Mouse (Mus musculus) CH12F3 (cell line): ENCODE results near the gene Gng12.
"Not testable (repeated sequence)": the region's sequence is repeated elsewhere in the genome, so short reads cannot be mapped to it uniquely, and the experiment has no call there.

Source experiments
- in situ Hi-C: fragments of 300-500 bp; cut with MboI; formaldehyde crosslinking; loops from 2 replicates; pipeline ENCODE4 v1.14.3; 2020; ENCODE audit warnings: low sequenced_read_pairs

The Gng12 gene

DNA sequence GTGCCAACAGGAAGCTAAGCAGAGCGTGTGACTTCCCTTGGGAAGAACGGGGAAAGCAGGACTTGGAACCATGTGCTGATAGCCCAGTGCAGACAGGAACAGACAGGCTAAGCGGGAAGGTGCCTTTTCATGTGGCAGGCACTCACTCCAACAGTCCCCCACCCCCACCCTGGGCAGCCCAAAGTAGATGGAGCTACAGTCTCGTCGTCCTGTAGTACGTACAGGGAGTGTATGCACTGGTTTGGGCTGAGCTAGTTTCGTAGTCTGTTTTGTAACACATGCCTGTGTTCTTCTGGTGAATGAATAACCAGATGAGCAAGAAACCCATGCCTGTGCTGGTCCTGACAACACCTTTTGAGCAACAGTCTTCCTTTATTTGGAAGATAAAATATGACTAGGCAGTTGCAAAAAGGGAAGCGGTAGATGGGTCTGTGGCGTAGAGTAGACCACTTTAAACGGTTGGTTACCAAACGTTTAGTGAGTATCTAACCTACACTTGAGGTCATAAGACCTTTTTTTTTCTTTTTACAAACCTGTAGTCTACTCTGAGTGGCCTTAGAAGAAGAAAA, 57.8 kb downstream of the Gng12 start:
- in situ Hi-C loops: no loop called here

DNA sequence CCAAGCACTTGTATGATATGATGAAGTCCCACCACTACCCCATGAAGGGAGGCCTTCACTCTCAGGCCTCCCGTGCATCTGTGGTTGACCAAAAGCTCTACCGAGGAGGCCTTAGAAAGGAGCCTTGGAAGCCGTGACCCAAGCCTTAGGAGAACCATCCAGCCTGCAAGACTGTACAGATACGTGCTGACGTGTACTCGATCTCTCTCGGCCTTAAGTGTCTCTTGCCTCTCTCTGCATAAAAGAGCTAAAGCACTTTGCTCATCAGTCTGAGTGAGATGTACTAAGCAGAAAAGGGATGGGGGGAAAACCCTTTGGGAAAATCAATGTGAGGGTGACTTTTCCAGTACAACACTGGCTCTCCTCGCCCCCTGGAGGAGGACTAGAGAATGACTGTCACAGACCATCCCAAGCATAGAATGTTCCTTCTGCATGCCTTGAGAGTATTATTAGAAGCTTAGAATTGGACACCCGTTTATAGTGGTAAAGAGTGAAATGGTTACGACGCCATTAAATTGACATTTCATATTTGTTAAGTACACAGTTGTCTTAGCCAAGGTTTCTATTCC, 59.0 kb downstream of the Gng12 start:
- in situ Hi-C loops: no loop called here

DNA sequence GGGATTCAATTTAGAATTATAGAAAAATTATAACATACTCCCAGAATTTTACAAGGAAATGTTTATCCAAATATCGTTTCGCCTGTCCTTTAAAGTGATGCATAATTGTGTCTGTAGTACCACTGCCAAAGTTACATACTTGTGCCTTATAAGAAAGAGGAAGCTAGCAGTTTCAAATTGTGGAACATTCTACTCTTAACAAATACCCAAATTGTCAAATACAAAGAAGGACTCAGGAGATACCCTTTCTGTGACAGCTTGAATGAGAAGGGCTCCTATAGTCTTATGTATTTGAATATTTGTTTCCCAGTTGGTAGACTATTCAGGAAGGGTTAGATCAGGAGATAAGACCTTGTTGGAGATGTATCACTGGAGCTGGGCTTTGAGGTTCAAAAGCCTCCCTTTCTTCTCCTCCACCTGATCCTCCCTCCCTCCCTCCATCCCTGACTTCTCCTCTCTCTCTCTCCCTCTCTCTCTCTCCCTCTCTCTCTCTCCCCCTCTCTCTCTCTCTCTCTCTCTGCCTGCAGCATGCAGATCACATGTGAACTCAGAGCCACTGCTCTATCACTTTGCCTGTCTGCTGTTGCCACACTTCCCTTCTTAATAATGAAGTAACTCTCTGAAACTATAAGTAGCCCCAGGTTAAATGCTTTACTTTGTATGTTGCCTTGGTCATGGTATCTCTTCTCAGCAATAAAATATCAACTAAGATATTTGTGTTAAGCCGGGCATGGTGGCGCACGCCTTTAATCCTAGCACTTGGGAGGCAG, 62.5 kb downstream of the Gng12 start:
- in situ Hi-C loops: no loop called here

DNA sequence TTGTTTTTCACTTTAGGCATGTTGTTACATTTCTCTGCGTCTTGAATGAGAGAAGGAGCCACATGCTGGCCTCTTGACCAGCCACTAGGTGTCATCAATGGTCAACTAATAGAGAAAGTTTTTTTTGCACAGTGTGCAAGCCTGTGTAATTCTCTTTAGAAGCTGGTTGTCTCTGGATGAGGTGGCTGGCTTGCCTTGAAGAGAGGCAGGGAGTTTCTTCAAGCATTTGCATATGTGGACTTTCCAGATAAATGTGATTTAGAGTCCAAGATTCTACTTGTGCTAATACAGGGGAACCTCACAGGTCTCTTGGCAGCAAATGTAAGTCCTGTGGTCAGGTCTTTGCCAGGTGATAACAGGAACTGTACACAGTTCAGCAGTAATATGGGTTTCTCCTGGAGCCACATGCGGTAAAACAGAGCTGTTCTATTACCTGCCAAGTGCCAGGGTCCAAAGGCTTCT, 66.4 kb downstream of the Gng12 start:
- in situ Hi-C loops: no loop called here

DNA sequence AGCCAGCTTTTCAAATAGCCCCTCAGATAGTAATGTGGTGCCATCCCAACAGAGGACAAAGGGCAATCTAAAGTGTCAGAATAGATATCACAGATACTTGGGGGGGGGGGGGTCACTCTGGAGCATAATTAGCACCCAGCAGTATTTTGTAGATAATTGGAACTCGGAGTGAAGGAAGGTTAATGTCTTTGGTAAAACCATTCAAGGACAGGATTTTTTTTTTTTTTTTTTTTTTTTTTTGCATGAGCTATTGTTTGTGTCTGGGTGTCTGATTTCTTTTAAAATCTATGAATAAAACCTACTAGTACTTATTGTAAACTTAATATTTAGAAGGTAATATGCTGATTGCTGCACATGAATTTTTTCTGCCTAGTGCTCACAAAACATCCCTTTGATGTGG, 66.9 kb downstream of the Gng12 start:
- in situ Hi-C loops: no loop called here

DNA sequence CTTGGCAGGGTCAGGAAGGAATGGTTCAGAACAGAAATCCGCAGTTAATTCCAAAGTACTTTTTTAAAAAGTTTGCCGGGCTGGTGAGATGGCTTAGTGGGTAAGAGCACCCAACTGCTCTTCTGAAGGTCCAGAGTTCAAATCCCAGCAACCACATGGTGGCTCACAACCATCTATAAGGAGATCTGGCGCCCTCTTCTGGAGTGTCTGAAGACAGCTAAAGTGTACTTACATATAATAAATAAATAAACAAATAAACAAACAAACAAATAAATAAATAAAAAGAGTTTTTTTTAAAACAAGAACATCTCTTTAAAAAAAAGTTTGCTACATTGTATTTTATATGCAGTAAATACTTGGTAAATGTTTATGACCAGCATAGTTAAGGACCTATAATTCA, 67.5 kb downstream of the Gng12 start:
- in situ Hi-C loops: not testable (repeated sequence)

DNA sequence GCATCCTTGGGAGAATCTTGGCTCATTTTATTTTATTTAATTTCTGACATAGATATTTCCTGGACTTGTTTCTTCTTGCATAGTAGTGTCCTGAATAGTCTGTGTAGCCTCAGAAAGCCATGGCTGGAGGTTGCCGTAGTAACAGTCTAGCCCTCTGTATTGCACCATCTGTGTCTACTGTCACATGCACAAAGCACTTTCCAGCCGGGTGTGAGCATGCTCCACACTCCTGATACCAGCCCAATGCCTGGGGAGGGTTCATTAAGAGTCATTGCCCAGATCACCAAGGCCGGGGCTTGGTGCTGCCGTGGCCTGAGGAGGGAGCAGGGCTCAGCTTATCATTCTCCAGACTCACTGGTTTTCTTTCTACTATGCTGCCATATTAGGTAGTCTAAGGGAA, 68.0 kb downstream of the Gng12 start:
- in situ Hi-C loops: no loop called here

DNA sequence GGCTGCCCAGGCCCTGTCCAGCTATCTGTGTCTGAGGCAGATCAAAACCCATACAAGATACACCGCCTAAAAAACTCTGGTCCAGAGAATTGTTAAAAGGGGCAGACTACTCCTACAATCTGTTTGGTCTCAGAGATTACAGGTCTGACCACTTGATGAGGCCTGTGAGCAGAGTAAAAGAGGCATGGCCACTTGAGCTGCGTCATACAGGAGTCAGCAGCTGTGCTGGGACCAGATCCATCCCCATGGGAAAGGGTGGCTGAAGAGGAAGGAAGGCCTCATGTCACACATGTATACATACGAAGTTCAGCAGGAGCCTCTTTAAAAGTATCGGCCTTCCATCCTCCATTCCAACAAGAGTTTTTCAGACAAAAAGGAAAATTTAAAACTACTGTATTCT, 69.0 kb downstream of the Gng12 start:
- in situ Hi-C loops: loop anchor here (5.0 kb wide), 1 partner anchor 192 kb away; no protein-coding TSS in a partner anchor

DNA sequence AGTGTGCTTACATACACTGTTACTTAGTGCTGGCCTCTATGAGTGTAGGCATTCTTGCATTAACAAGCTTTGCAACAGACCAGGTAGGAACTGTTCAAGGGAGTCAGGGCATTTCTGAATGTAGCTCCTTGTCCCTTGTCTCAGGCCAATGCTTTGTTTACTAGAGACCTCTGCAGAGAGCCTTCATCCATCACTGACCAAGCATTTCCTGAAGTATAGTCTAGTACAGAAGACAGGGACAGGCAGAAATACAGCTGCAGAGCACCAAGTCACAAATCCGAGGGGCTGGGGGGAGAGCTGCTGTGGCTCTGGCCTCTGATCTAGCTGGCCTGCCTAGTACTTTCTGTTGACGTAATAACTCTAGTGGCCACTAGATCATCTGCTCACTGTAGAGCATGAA, 71.6 kb downstream of the Gng12 start:
- in situ Hi-C loops: loop anchor here (5.0 kb wide), 1 partner anchor 190 kb away; no protein-coding TSS in a partner anchor

DNA sequence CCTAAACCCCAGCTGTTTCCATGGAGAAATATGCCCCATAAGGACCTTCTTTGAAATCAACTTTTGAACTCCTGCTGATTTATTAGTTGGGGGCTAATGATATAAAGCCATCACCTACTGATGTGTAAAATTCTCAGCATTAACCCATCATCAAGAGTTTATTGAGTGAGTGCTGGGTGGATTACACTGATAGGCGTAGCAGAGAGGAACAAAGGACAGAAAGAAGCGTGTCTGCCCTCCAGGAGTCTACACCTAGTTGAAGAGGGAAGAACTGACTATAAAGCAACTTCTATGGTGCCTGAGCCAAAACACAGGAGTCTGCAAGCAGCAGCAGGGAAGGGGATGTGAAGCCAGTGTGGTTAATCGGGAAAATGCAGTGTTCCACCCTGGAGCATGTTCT, 73.2 kb downstream of the Gng12 start:
- in situ Hi-C loops: loop anchor here (5.0 kb wide), 1 partner anchor 188 kb away; no protein-coding TSS in a partner anchor

DNA sequence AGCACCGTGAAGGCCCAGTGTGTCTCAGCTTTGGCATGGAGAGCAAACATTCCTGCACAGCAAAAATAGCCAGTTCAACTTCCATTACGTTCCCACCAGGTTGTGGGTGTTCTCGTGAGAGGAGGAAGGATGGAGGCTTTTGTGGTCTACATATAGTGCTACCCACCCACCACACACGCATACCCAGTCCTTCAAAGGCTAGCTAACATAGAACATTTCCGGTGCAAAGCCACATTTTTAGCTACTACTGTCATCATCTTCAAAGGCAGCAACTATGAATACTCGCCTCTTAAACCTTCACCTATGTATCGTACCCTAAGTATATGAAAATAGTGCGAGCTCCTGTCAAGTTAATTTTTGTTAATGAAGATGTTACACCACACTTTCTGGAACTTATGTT, 76.1 kb downstream of the Gng12 start:
- in situ Hi-C loops: no loop called here

DNA sequence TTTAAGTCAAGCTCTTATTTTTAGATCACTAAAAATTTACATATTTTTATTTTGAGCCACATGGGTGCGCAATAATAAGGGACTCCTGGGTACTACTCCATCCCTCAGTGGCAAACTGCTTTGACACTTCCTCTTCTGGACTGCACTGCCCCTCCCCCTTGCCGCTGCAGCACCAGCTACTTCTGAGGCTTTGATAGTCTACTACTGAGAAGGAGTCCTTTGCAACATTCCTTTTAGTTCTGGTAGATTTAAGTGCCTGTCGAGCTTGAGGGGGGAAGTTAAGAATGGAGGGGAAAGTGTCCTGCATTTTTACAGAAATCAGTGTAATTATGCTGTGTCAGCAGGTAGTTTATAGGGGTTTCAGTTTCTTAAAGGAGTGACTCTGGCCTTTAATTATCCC, 77.0 kb downstream of the Gng12 start:
- in situ Hi-C loops: no loop called here

DNA sequence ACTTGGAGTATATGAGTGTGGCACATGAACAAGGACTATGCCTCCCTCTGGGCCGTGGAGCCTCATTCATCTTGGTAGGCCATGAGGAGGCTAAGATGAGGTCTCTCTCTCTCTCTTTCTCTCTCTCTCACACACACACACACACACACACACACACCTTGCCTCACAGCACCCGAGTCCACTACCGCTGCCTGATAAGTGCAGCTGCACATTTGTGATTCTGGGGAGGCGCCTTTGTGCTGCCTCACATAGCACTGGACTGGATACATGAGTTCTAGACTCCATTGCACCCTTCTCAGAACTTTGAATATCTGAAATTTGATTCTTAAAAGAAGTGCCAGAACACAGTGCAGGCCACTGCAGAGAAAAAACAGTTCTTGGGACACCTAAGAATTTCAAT, 79.3 kb downstream of the Gng12 start:
- in situ Hi-C loops: no loop called here

DNA sequence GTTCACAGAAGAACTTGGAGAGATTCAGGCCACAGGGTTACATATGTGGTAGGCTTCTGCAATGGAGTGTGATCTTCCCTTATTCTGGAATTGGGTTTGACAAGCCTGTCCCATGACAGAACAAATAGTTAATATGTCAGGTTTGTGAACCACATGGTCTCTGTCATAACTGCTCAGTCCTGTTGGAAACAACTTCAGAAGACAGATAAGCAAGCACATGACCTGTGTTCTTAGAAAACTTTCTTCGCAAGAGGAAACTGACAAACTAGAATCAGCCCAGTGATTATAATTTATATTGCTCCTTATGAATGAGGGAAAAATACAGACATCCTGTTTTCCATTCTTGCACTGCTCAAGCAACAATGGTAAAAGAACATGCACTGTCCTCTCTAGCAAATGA, 83.0 kb downstream of the Gng12 start:
- in situ Hi-C loops: no loop called here

DNA sequence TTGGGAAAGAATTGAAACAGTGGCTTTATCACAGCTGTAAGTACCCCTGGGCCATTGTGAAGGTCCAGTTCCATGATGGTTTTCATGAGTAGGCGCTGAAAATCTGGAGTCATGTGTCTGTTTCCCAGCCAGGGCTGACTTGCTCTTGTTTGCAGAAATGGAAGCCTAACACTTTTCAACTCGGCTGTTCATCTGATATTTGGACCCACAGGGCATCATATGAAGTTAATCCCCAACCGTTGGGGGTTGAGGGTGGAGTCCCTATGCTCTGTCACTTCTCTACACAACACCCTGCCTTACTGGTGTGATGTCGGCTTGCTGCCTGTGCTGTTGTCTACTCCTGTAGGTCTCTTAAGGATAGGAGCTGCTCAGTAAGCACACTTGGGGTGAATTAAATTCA, 83.8 kb downstream of the Gng12 start:
- in situ Hi-C loops: no loop called here

DNA sequence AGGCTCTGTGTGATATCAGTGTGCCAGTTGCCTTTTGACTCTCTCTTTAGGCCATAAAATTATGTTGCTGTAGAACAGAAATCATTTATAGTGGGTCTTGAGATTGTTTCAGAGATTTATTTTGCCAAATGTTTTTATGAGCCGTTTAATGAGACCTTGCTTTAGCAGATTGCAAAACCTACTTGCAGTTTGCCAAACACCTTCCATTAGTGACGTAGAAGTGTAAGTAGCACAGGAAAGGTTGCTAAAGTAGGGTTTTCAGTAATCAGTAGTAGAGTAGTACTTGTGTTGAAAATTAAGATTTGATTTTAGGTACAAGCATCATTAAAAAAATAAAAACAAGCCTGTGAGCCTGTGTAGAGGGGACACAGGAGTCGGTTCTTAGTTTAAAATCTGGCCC, 85.2 kb downstream of the Gng12 start:
- in situ Hi-C loops: no loop called here

DNA sequence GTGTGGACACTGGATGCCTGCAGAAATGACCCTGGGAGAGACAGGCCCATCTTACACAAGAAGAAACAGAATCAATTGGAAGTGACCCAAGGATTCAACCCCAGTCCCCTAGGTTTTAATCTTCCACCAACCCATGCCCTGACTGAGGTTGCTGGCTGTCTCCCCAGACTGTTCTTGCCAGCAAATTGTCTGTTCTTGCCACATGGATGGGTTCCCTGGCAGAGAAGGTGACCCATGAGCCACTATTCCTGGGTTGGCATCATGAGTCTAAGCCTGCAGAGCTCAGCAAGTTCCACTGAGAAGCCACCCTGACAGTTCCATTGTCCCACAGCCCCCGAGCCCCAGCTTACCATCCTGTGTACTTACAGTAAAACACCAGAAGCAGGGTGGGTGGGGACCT, 85.7 kb downstream of the Gng12 start:
- in situ Hi-C loops: no loop called here

DNA sequence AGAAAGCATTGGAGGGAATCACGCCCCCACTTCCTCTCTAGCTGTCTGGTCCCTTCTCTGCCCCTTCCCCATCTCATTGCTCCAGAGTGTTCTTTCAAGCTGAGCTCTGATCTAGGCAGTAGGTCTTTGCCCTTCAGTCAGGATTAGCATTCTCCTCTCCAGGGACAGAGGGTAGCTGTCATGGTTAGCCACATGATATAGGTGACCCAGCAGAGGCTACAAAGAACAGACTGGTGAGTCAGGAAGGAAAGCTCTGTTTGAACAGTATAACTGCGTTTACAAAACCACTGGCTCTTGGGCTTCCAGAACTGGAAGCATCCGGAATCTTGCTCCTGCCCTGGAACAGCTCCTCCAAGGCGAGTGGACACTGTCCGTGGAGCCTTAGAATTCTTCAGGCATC, 87.9 kb downstream of the Gng12 start:
- in situ Hi-C loops: no loop called here

DNA sequence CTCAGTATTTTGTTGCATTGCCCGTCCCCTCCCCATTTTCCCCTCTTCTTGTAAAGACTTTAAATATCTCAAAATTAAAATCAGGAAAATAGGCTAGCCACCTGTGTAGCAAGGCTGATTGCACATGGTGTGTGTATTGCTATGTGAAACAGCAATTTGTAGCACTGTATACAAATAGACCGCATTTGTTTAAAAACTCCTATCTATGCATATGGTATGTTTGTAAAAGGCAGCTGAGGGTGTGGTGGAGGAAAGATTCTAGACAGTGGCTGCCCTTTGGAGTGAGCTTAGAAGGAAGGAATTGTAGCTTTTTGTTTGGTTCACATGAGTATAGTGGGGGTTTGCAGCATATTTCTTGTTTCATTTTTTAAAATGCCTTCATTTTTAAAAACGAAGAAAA, 88.5 kb downstream of the Gng12 start:
- in situ Hi-C loops: no loop called here

DNA sequence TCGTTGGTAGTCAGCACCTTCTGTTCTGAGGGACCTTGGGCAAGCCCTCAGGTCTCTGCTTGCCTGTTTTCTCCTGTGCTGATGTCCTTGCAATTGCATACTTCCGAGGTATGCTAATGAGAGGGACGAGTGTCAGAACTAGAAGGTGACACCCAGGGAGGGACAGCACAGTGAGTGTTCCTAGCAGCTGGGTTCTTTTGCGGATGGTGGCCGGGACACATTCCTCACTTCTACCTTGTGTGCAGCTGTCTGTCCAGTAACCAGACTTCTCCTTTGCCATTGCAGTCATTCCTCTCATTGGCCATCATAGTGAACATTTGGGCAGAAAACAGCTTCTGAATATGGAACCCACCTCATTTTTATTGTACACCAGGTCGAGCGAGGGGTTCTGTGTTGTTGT, 89.3 kb downstream of the Gng12 start:
- in situ Hi-C loops: no loop called here

DNA sequence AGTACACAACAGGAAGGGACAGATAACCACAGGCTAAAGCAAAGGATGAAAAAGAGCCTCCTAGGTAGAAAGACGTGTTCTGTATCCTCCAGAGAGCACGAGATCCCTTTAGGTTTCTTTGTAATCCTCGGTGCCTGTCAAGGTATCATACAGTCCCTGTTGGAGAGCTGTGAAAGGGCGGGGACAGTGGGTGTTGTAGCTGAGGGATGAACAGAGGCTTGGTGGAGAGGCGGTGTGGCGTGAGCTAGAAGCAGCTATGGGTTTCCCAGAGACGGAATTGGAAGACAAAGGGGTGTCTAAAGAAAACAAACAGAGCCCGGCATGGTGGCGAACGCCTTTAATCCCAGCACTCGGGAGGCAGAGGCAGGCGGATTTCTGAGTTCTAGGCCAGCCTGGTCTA, 89.9 kb downstream of the Gng12 start:
- in situ Hi-C loops: no loop called here

DNA sequence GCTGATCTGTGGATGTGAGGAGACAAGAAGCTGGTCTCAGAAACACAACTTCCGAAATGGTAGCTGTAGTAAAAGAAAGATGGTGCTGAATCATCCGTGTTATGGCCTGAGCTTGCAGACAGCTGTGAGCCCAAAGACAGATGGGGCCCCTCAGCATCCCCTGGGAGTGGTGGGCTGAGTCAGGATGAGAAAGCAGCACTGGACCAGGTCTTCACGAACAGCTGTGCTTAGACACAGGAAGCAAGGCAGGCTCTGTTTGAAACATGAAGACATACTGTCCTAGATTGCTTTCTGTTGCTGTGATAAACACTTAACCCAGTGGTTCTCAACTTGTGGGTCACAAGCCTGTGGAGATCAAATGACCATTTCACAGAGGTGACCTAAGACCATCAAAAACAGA, 91.4 kb downstream of the Gng12 start:
- in situ Hi-C loops: no loop called here
